Mouse (Mus musculus) megakaryocyte, embryonic 14.5 days (primary cell): ENCODE measurements at regions not wholly inside any gene's neighbourhood (a gene's known extent, or its start where the extent isn't known, plus 50 kb on each side); places are given as distances from the start of the nearest gene placed in this dataset.

Experiments
- H3K27me3 ChIP-seq: replicated peaks from 2 replicates; pipeline ENCODE3; 2012; ENCODE audit warnings: inconsistent platforms
- H3K36me3 ChIP-seq: replicated peaks from 2 replicates; pipeline ENCODE3; 2012; ENCODE audit warnings: low read length, inconsistent platforms, mixed read lengths
- H3K4me1 ChIP-seq: 2 replicates; pipeline ENCODE4 v1.6.1; 2012; ENCODE audit warnings: inconsistent platforms
- H3K4me3 ChIP-seq: replicated peaks from 2 replicates; pipeline ENCODE3; 2012; ENCODE audit warnings: moderate library complexity, mild to moderate bottlenecking, inconsistent platforms
- H3K9me3 ChIP-seq: 2 replicates; pipeline ENCODE4 v1.6.1; 2012; ENCODE audit warnings: inconsistent platforms
- FLI1 ChIP-seq: IDR thresholded peaks from 2 replicates; pipeline ENCODE4 v1.6.1; 2012; ENCODE audit warnings: low read length, inconsistent platforms, mixed read lengths
- GATA1 ChIP-seq: IDR thresholded peaks from 3 replicates; pipeline ENCODE4 v1.6.1; 2012; ENCODE audit warnings: mixed read lengths, low read length, inconsistent platforms, borderline replicate concordance

GRCm38 (mm10) chr6:145677475-145678325 lies 62.1 kb downstream of the Tuba3b start:
- TF ChIP-seq GATA1, result no peak
- Histone ChIP-seq H3K27me3 (peaks cover 5% of the 10 kb centered on the region), H3K4me1 (no peaks in the 10 kb centered on the region), H3K9me3 (peaks cover 5% of the 10 kb centered on the region; the same call in 1 of the 2 replicates), H3K4me3 (peak overlapping the region; percentile 67), H3K36me3 (no peaks in the 10 kb centered on the region)

GRCm38 (mm10) chr6:145679516-145679915 lies 64.0 kb downstream of the Tuba3b start:
- no peak for TF ChIP-seq FLI1
- no peak for TF ChIP-seq GATA1
- Histone ChIP-seq H3K36me3 (no peaks in the 10 kb centered on the region), H3K27me3 (peaks cover 3% of the 10 kb centered on the region), H3K9me3 (peaks cover 5% of the 10 kb centered on the region; the same call in 1 of the 2 replicates), H3K4me3 (no peak overlapping the region), H3K4me1 (no peaks in the 10 kb centered on the region)

GRCm38 (mm10) chr6:145687073-145687472 lies 59.5 kb upstream of the Rassf8 start:
- H3K4me3 ChIP-seq, result no peak overlapping the region
- H3K4me1 ChIP-seq, result no peaks in the 10 kb centered on the region
- no peaks in the 10 kb centered on the region for H3K36me3 ChIP-seq
- H3K27me3 ChIP-seq, result peaks cover 8% of the 10 kb centered on the region
- TF ChIP-seq GATA1, result no peak
- TF ChIP-seq FLI1, result no peak
- no peaks in the 10 kb centered on the region for H3K9me3 ChIP-seq

- peaks cover 8% of the 10 kb centered on the region for H3K27me3 ChIP-seq
- TF ChIP-seq FLI1, result no peak
- no peak for TF ChIP-seq GATA1
- no peaks in the 10 kb centered on the region for H3K36me3 ChIP-seq
- no peaks in the 10 kb centered on the region for H3K9me3 ChIP-seq
- no peak overlapping the region for H3K4me3 ChIP-seq
- no peaks in the 10 kb centered on the region for H3K4me1 ChIP-seq
Measured at GRCm38 (mm10) chr6:145691680-145692079, 54.9 kb upstream of the Rassf8 start.

GRCm38 (mm10) chr6:145694817-145695216 lies 51.7 kb upstream of the Rassf8 start:
- TF ChIP-seq FLI1 (no peak), GATA1 (no peak)

More at GRCm38 (mm10) chr6:145694817-145695216, 51.7 kb upstream of the Rassf8 start:
- Histone ChIP-seq H3K36me3 (no peaks in the 10 kb centered on the region), H3K27me3 (peaks cover 3% of the 10 kb centered on the region), H3K4me1 (no peaks in the 10 kb centered on the region), H3K9me3 (no peaks in the 10 kb centered on the region), H3K4me3 (no peak overlapping the region)
